Mouse (Mus musculus): ENCODE data around the gene Scgn. TPM values are rescaled to one million over a fixed set of nuclear protein-coding genes. Genes with fewer than 3 reads are reported as not detected.

The Scgn gene
- total RNA-seq (2014; rRNA removed): 0.28 and 0.82 TPM in 2 replicates
- 2.0 and 2.2 TPM in 2 replicates for polyA plus RNA-seq (2015; fragmentation: Nextera tagmentation; extraction: Ambion mirVana)

- Histone ChIP-seq H3K4me2 (ENCODE audit: low read depth, low read length, poor library complexity, severe bottlenecking) (peak within 1 kb of the TSS; percentile 77), H3K27ac (ENCODE audit: low read depth, low read length) (no peak within 1 kb of the TSS), H3K4me1 (ENCODE audit: insufficient read depth, low read length) (0 out of 2 replicates have a peak, but pooled peaks cover 2% of the 10 kb centered on the region), H3K9me3 (ENCODE audit: low read length) (no peaks in the 10 kb centered on the region), H3K9ac (replicated peaks; ENCODE audit: low read length, poor library complexity, severe bottlenecking) (no peak within 1 kb of the TSS), H3K4me3 (ENCODE audit: low read depth, low read length) (peak within 1 kb of the TSS; percentile 32), H3K27me3 (ENCODE audit: insufficient read depth, low read length) (peaks cover 9% of the 10 kb centered on the region; the same call in 1 of the 2 replicates), H3K36me3 (ENCODE audit: insufficient read depth, low read length) (no peaks in the 10 kb centered on the region)
- ATAC-seq (ENCODE audit: low FRiP score): no peak
- TF ChIP-seq CTCF (IDR thresholded peaks at IDR 0.05): no peak
- 0% methylated on average over 20 of the region's 20 CpGs for WGBS
- peak; percentile 58 for DNase-seq (ENCODE audit: low spot score)
Measured at GRCm38 (mm10) chr13:23990928-23991327, at the start of gene Scgn. Gene Scgn, minus strand, starts transcription at chr13:23991214.

GRCm38 (mm10) chr13:24040221-24040620, 49.2 kb upstream of the Scgn start:
- H3K4me1 ChIP-seq (ENCODE audit: insufficient read depth, low read length): no peaks in the 10 kb centered on the region
- ATAC-seq (ENCODE audit: low FRiP score): no peak
- no peak overlapping the region for H3K4me2 ChIP-seq (ENCODE audit: low read depth, low read length, poor library complexity, severe bottlenecking)
- no peak for DNase-seq (ENCODE audit: low spot score)
- H3K9ac ChIP-seq (replicated peaks; ENCODE audit: low read length, poor library complexity, severe bottlenecking): no peak overlapping the region
- no peaks in the 10 kb centered on the region for H3K27me3 ChIP-seq (ENCODE audit: insufficient read depth, low read length)
- no peaks in the 10 kb centered on the region for H3K9me3 ChIP-seq (ENCODE audit: low read length)
- no peak overlapping the region for H3K27ac ChIP-seq (ENCODE audit: low read depth, low read length)
- WGBS: 52% methylated on average over 7 of the region's 7 CpGs
- TF ChIP-seq CTCF (IDR thresholded peaks at IDR 0.05): no peak
- H3K4me3 ChIP-seq (ENCODE audit: low read depth, low read length): no peak overlapping the region
- H3K36me3 ChIP-seq (ENCODE audit: insufficient read depth, low read length): peaks cover 7% of the 10 kb centered on the region

- H3K4me2 ChIP-seq (ENCODE audit: low read depth, low read length, poor library complexity, severe bottlenecking): no peak overlapping the region
- TF ChIP-seq CTCF (IDR thresholded peaks at IDR 0.05): no peak
- DNase-seq (ENCODE audit: low spot score) (peak; percentile 9), ATAC-seq (ENCODE audit: low FRiP score) (no peak)
- WGBS: 75% methylated on average over 3 of the region's 3 CpGs
- H3K4me3 ChIP-seq (ENCODE audit: low read depth, low read length): no peak overlapping the region
- no peaks in the 10 kb centered on the region for H3K36me3 ChIP-seq (ENCODE audit: insufficient read depth, low read length)
- no peaks in the 10 kb centered on the region for H3K9me3 ChIP-seq (ENCODE audit: low read length)
- H3K9ac ChIP-seq (replicated peaks; ENCODE audit: low read length, poor library complexity, severe bottlenecking): no peak overlapping the region
- H3K4me1 ChIP-seq (ENCODE audit: insufficient read depth, low read length): no peaks in the 10 kb centered on the region
- no peak overlapping the region for H3K27ac ChIP-seq (ENCODE audit: low read depth, low read length)
- H3K27me3 ChIP-seq (ENCODE audit: insufficient read depth, low read length): no peaks in the 10 kb centered on the region
Measured at GRCm38 (mm10) chr13:24037502-24037901, 46.5 kb upstream of the Scgn start.

GRCm38 (mm10) chr13:24036150-24036549, 45.1 kb upstream of the Scgn start:
- H3K27me3 ChIP-seq (ENCODE audit: insufficient read depth, low read length): no peaks in the 10 kb centered on the region
- H3K4me2 ChIP-seq (ENCODE audit: low read depth, low read length, poor library complexity, severe bottlenecking): no peak overlapping the region; the same call in 1 of the 2 replicates
- ATAC-seq (ENCODE audit: low FRiP score) (no peak), DNase-seq (ENCODE audit: low spot score) (no peak)
- H3K9ac ChIP-seq (replicated peaks; ENCODE audit: low read length, poor library complexity, severe bottlenecking): no peak overlapping the region
- no peak for TF ChIP-seq CTCF (IDR thresholded peaks at IDR 0.05)
- no peaks in the 10 kb centered on the region for H3K4me1 ChIP-seq (ENCODE audit: insufficient read depth, low read length)
- no peak overlapping the region for H3K27ac ChIP-seq (ENCODE audit: low read depth, low read length)
- H3K36me3 ChIP-seq (ENCODE audit: insufficient read depth, low read length): no peaks in the 10 kb centered on the region
- WGBS: 66% methylated on average over 18 of the region's 18 CpGs
- H3K4me3 ChIP-seq (ENCODE audit: low read depth, low read length): no peak overlapping the region
- H3K9me3 ChIP-seq (ENCODE audit: low read length): no peaks in the 10 kb centered on the region

GRCm38 (mm10) chr13:24027191-24028170, 36.5 kb upstream of the Scgn start:
- Histone ChIP-seq H3K9ac (replicated peaks; ENCODE audit: low read length, poor library complexity, severe bottlenecking) (no peak overlapping the region), H3K27me3 (ENCODE audit: insufficient read depth, low read length) (no peaks in the 10 kb centered on the region), H3K27ac (ENCODE audit: low read depth, low read length) (no peak overlapping the region), H3K4me1 (ENCODE audit: insufficient read depth, low read length) (no peaks in the 10 kb centered on the region), H3K36me3 (ENCODE audit: insufficient read depth, low read length) (0 out of 2 replicates have a peak, but pooled peaks cover 2% of the 10 kb centered on the region), H3K4me2 (ENCODE audit: low read depth, low read length, poor library complexity, severe bottlenecking) (no peak overlapping the region), H3K9me3 (ENCODE audit: low read length) (no peaks in the 10 kb centered on the region), H3K4me3 (ENCODE audit: low read depth, low read length) (no peak overlapping the region)
- WGBS: 61% methylated on average over 5 of the region's 5 CpGs
- ATAC-seq (ENCODE audit: low FRiP score): 0 out of 2 replicates have a peak, but pooled peaks have one; percentile 31
- peak; percentile 80 for TF ChIP-seq CTCF (IDR thresholded peaks at IDR 0.05)
- peak; percentile 78 for DNase-seq (ENCODE audit: low spot score)

GRCm38 (mm10) chr13:24018515-24018914, 27.5 kb upstream of the Scgn start:
- Histone ChIP-seq H3K4me3 (ENCODE audit: low read depth, low read length) (no peak overlapping the region), H3K27ac (ENCODE audit: low read depth, low read length) (no peak overlapping the region), H3K9ac (replicated peaks; ENCODE audit: low read length, poor library complexity, severe bottlenecking) (no peak overlapping the region), H3K9me3 (ENCODE audit: low read length) (no peaks in the 10 kb centered on the region), H3K36me3 (ENCODE audit: insufficient read depth, low read length) (no peaks in the 10 kb centered on the region; the same call in 1 of the 2 replicates), H3K4me2 (ENCODE audit: low read depth, low read length, poor library complexity, severe bottlenecking) (no peak overlapping the region), H3K4me1 (ENCODE audit: insufficient read depth, low read length) (no peaks in the 10 kb centered on the region), H3K27me3 (ENCODE audit: insufficient read depth, low read length) (no peaks in the 10 kb centered on the region)
- 95% methylated on average over 4 of the region's 4 CpGs for WGBS
- TF ChIP-seq CTCF (IDR thresholded peaks at IDR 0.05): no peak
- ATAC-seq (ENCODE audit: low FRiP score) (no peak), DNase-seq (ENCODE audit: low spot score) (no peak)

All from midbrain, postnatal 0 days (tissue).